22 mouse cellular contexts compared by ENCODE assay signal in genomic region chr11:30597259-30597658, GRCm38 (mm10). TPM values are rescaled to one million over a fixed set of nuclear protein-coding genes. Genes with fewer than 3 reads are reported as not detected.
DNase-seq lines count a peak whose midpoint lies in the region; ATAC-seq lines count a peak whose summit lies in the region.
"Had no signal": no experiment of that assay in that cellular context is flagged by ENCODE, and none has a peak within 500 bp of the region (broad histone marks: within the 10 kb centered on the region; RNA-seq: fewer than 3 reads in every experiment).

No protein-coding gene starts in this region.

- no peak overlapping the region for H3K27ac ChIP-seq in embryonic facial prominence, embryonic 14.5 days (replicated peaks; ENCODE audit: low read depth, low read length)
- no peak overlapping the region for H3K27ac ChIP-seq in embryonic facial prominence, embryonic 10.5 days (replicated peaks)
- H3K27ac ChIP-seq in kidney, embryonic 15.5 days: no peak overlapping the region
- H3K27ac ChIP-seq: embryonic facial prominence, embryonic 13.5 days; forebrain, embryonic 10.5 days; forebrain, embryonic 15.5 days; heart, embryonic 13.5 days; hindbrain, embryonic 12.5 days had no signal

- H3K4me2 ChIP-seq in embryonic facial prominence, embryonic 14.5 days (ENCODE audit: low read depth, low read length): no peak overlapping the region
- H3K4me2 ChIP-seq in kidney, embryonic 15.5 days: no peak overlapping the region
- H3K4me2 ChIP-seq: embryonic facial prominence, embryonic 13.5 days; forebrain, embryonic 15.5 days; heart, embryonic 13.5 days; hindbrain, embryonic 12.5 days had no signal

- ATAC-seq in embryonic facial prominence, embryonic 14.5 days (ENCODE audit: low read depth): no peak; the same call in 1 of the 2 replicates
- no peak; the same call in 1 of the 2 replicates for ATAC-seq in kidney, embryonic 15.5 days (replicated peaks; ENCODE audit: low FRiP score)
- ATAC-seq: forebrain, embryonic 15.5 days; hindbrain, embryonic 16.5 days; inflammation-experienced regulatory T-cells, adult 6 months; intestine, postnatal 0 days had no signal

- DNase-seq in embryonic facial prominence, embryonic 14.5 days (ENCODE audit: low spot score): peak; percentile 16
- DNase-seq in embryonic facial prominence, embryonic 10.5 days (ENCODE audit: low spot score): no peak
- DNase-seq in retina, postnatal 1 day: peak; percentile 42
- DNase-seq in retina, embryonic 14.5 days (ENCODE audit: low spot score): no peak
- DNase-seq in lung, postnatal 10 days: peak; percentile 17
- no peak for DNase-seq in gastrocnemius, postnatal 25 days
- DNase-seq: adrenal gland, postnatal 10 days; cerebellum, adult 11-12 months; cerebellum, adult 9-10 months; cerebellum, postnatal 25 days; gastrocnemius, postnatal 14 days; heart, adult 11 months; heart, postnatal 36 days had no signal

- no peaks in the 10 kb centered on the region for H3K4me1 ChIP-seq in embryonic facial prominence, embryonic 14.5 days (ENCODE audit: control insufficient read depth, insufficient read depth, low read length)
- peaks cover 3% of the 10 kb centered on the region; the same call in 1 of the 2 replicates for H3K4me1 ChIP-seq in embryonic facial prominence, embryonic 10.5 days
- H3K4me1 ChIP-seq in kidney, embryonic 15.5 days: no peaks in the 10 kb centered on the region
- H3K4me1 ChIP-seq: embryonic facial prominence, embryonic 13.5 days; forebrain, embryonic 10.5 days; forebrain, embryonic 15.5 days; heart, embryonic 13.5 days; hindbrain, embryonic 12.5 days had no signal

- no peaks in the 10 kb centered on the region for H3K27me3 ChIP-seq in embryonic facial prominence, embryonic 14.5 days (replicated peaks; ENCODE audit: control insufficient read depth, insufficient read depth, low read length)
- no peaks in the 10 kb centered on the region for H3K27me3 ChIP-seq in embryonic facial prominence, embryonic 10.5 days (replicated peaks; ENCODE audit: low read depth, poor library complexity, severe bottlenecking)
- no peaks in the 10 kb centered on the region for H3K27me3 ChIP-seq in kidney, embryonic 15.5 days
- H3K27me3 ChIP-seq: embryonic facial prominence, embryonic 13.5 days; forebrain, embryonic 15.5 days; heart, embryonic 13.5 days; hindbrain, embryonic 12.5 days had no signal

- no peaks in the 10 kb centered on the region for H3K36me3 ChIP-seq in embryonic facial prominence, embryonic 14.5 days (ENCODE audit: control insufficient read depth, insufficient read depth, low read length)
- no peaks in the 10 kb centered on the region for H3K36me3 ChIP-seq in embryonic facial prominence, embryonic 10.5 days (replicated peaks)
- no peaks in the 10 kb centered on the region for H3K36me3 ChIP-seq in kidney, embryonic 15.5 days
- H3K36me3 ChIP-seq: embryonic facial prominence, embryonic 13.5 days; forebrain, embryonic 10.5 days; forebrain, embryonic 15.5 days; heart, embryonic 13.5 days; hindbrain, embryonic 12.5 days had no signal

- WGBS in embryonic facial prominence, embryonic 14.5 days: 72% methylated on average over 2 of the region's 3 CpGs
- WGBS in embryonic facial prominence, embryonic 10.5 days: 66% methylated on average over 3 of the region's 3 CpGs
- WGBS in kidney, embryonic 15.5 days: 48% methylated on average over 3 of the region's 3 CpGs

- H3K4me3 ChIP-seq in embryonic facial prominence, embryonic 14.5 days (ENCODE audit: low read depth, low read length): no peak overlapping the region
- H3K4me3 ChIP-seq in embryonic facial prominence, embryonic 10.5 days: no peak overlapping the region
- no peak overlapping the region for H3K4me3 ChIP-seq in kidney, embryonic 15.5 days (replicated peaks)
- H3K4me3 ChIP-seq: embryonic facial prominence, embryonic 13.5 days; forebrain, embryonic 10.5 days; forebrain, embryonic 15.5 days; heart, embryonic 13.5 days; hindbrain, embryonic 12.5 days had no signal

- no peak overlapping the region for H3K9ac ChIP-seq in embryonic facial prominence, embryonic 14.5 days (ENCODE audit: low read depth, low read length)
- no peak overlapping the region for H3K9ac ChIP-seq in kidney, embryonic 15.5 days
- H3K9ac ChIP-seq: embryonic facial prominence, embryonic 13.5 days; forebrain, embryonic 15.5 days; heart, embryonic 13.5 days; hindbrain, embryonic 12.5 days had no signal

- no peaks in the 10 kb centered on the region for H3K9me3 ChIP-seq in embryonic facial prominence, embryonic 14.5 days (ENCODE audit: control insufficient read depth, low read length)
- H3K9me3 ChIP-seq in embryonic facial prominence, embryonic 10.5 days: no peaks in the 10 kb centered on the region
- no peaks in the 10 kb centered on the region for H3K9me3 ChIP-seq in kidney, embryonic 15.5 days (replicated peaks)
- H3K9me3 ChIP-seq: embryonic facial prominence, embryonic 13.5 days; forebrain, embryonic 10.5 days; forebrain, embryonic 15.5 days; heart, embryonic 13.5 days; hindbrain, embryonic 12.5 days had no signal

RNA-seq across cellular contexts. Expression of gene Acyp2, which starts 52.1 kb away (rescaled TPM):
- polyA plus RNA-seq in embryonic facial prominence, embryonic 14.5 days (2014; fragmentation: Nextera tagmentation; extraction: Ambion mirVana): 13.4 and 16.7 TPM in 2 replicates
- polyA plus RNA-seq in embryonic facial prominence, embryonic 10.5 days (2016; fragmentation: Nextera tagmentation; extraction: Ambion mirVana): 5.1 and 5.3 TPM in 2 replicates
- polyA plus RNA-seq in kidney, embryonic 15.5 days (2015; fragmentation: Nextera tagmentation; extraction: Ambion mirVana): 22.4 and 23.1 TPM in 2 replicates
- 100 to 1,000 TPM; 105 to 111 TPM for total RNA-seq in gastrocnemius, postnatal 25 days (2021)

Comparison
In these comparisons a context has a peak if more than half of its experiments do, and no peak if none do; other contexts are left out.
1. DNase-seq: peak in embryonic facial prominence, embryonic 14.5 days (single experiment), retina, postnatal 1 day (single experiment) and lung, postnatal 10 days (single experiment); none in embryonic facial prominence, embryonic 10.5 days (single experiment), retina, embryonic 14.5 days (single experiment) and gastrocnemius, postnatal 25 days (single experiment).